Mouse (Mus musculus): ENCODE measurements at regions not wholly inside any gene's neighbourhood (a gene's known extent, or its start where the extent isn't known, plus 50 kb on each side); places are given as distances from the start of the nearest gene placed in this dataset.

DNA sequence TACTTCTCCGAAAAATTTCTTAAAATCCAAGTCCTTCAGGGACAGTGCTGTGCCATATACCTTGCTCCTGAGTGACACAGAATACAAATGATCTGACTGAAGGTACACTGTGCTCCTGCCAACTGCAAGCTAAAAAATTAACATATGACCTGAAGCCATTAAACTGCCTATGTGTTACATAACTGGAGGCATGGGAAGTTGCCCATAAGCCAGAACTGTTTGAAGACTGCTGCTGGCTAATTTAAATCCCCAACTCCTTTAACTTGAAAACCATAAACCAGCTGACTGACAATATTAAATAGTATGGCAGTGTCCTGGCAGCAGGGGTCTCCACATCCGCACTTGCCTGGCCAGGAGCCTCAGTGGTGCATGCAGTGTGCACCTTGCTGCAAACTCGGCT is 68.9 kb upstream of the Ak4 start:
- TF ChIP-seq POLR2A (IDR thresholded peaks at IDR 0.05; ENCODE audit: control insufficient read depth, low read depth, low read length) (no peak), CTCF (IDR thresholded peaks at IDR 0.05; ENCODE audit: control insufficient read depth, insufficient read depth, insufficient replicate concordance, low read depth, low read length) (no peak)

Measured in testis, adult 2 months (tissue).